Mouse (Mus musculus): ENCODE measurements at regions not wholly inside any gene's neighbourhood (a gene's known extent, or its start where the extent isn't known, plus 50 kb on each side); places are given as distances from the start of the nearest gene placed in this dataset.

GRCm38 (mm10) chr14:62003013-62003781 is 289.2 kb upstream of the Rnaseh2b start:
- no peak for DNase-seq

- DNase-seq, result no peak
Measured at GRCm38 (mm10) chr14:62003797-62004196, 288.6 kb upstream of the Rnaseh2b start.

DNA sequence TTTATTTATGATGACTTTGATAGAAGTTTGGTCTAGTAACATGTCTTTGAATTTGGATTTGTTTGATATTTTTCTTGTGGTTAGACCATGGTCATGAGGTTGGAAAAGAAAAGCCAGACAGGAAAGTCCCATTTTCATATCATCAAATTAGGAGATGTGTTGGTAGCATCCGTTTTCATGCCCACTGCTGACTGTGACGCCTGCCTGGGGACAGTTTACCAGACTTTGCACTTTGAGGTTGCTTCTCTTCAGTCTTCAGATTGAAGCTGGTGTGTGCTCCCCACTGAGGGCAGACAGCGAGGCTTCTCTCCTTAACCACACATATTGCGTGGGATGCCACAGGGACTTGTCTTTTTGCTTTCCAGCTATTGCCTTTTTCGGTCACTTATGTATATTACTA is 283.7 kb upstream of the Rnaseh2b start:
- DNase-seq, result no peak

DNA sequence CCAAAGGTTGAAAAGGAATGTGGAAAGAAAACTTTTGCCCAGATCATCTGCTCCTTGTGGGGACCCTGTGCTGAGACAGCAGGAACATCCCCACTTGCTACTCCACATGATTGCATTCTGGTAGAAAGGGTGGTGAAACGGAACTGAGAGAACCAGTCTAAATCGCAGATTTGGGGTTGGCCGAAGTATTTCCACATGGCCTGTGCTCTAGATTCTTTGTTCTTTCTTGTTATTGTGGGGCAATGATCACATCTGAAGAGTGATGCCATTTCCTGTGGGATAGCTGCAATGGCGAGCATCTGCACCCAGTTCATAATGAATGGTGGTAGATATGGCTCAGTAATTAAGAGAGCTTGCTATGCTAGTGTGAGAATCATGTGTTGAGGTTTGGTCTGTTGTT is 273.6 kb upstream of the Rnaseh2b start:
- DNase-seq, result no peak

GRCm38 (mm10) chr14:62020996-62021395 is 271.4 kb upstream of the Rnaseh2b start:
- no peak for DNase-seq

- DNase-seq, result no peak
Measured at GRCm38 (mm10) chr14:62022193-62022592, 270.2 kb upstream of the Rnaseh2b start.

- DNase-seq, result no peak
Measured at GRCm38 (mm10) chr14:62023022-62023421, 269.4 kb upstream of the Rnaseh2b start.

GRCm38 (mm10) chr14:62027751-62028279 is 264.6 kb upstream of the Rnaseh2b start:
- DNase-seq, result no peak

DNA sequence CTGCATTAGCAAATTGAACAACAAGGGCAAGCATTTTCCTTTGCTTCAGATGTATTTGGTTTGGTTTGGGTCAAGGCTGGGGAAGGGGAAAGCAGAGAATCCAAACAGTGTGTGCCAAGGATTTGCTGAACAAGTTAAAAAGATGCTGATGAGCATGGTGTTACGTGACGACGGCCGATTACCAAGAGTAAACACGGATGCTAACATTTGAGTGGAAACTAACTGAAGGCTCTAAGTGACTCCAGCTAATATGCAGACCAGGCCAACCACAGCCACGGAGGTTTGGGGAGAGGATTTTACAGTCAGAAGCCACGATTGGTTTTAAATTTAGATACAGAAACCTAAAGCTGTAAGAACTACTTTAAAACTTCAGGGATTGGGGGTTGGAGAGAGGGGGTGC is 262.3 kb upstream of the Rnaseh2b start:
- no peak for DNase-seq

- DNase-seq, result no peak
Measured at GRCm38 (mm10) chr14:62033661-62034060, 258.7 kb upstream of the Rnaseh2b start.

- no peak for DNase-seq
Measured at GRCm38 (mm10) chr14:62034664-62035063, 257.7 kb upstream of the Rnaseh2b start.

DNA sequence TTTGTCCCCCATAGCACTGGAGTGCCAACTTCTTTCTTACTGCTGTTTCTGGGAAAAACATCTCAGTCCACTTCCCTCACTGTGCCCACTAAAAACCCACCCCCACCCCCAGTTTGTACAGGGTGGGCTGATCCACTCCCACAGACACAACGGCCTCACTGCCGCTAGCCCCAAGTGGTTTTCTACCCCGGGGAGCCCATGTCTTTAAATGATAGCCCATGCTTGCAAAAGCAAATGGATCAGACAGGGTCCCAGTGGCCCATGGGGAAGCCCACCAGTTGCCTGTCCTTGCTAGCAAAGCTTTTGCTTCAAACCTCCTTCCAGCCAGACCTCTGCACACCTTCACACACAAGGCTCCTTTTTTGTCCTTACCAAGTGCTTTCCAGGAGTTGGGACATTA is 257.0 kb upstream of the Rnaseh2b start:
- no peak for DNase-seq

GRCm38 (mm10) chr14:62037514-62037913 is 254.9 kb upstream of the Rnaseh2b start:
- no peak for DNase-seq

GRCm38 (mm10) chr14:62037917-62038316 is 254.5 kb upstream of the Rnaseh2b start:
- no peak for DNase-seq

DNA sequence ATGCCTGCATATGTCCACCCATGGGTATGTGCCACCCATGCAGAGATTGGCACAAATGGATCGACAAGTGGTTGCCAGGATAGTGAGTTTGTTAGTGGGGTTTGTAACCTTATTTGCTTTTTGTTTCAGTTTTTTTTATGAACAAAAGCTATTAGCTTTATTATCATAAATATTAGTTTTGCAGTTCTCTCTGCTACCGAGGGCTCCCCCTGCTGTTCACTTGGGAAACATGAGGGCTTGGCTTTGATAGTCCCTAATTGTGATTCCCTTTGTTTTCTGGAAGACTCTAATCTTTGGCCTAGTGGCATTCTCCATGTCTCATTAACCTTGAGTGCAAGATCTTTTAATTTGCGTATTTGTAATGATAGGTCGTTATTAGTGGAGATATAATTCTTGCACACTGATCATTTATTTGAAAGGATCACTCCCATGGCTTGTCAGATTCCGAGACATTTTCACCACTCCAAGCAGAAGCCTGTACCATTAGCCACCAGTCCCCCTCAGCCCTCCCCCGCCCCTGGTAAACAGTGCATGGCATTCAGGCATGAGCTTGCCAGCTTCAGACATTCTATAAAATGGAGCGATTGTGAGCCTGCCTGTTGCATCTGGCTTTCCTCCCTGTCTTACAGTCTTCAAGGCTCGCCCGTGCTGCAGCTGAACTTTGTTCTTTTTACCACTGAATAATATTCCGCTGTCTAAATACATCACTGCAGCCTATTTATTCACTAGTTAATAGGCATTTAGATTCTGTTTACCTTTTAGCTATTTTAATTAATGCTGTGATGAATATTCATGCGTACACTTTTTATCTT is 249.9 kb upstream of the Rnaseh2b start:
- DNase-seq, result peak; percentile 47

GRCm38 (mm10) chr14:62043117-62043422 is 249.3 kb upstream of the Rnaseh2b start:
- DNase-seq, result no peak

DNA sequence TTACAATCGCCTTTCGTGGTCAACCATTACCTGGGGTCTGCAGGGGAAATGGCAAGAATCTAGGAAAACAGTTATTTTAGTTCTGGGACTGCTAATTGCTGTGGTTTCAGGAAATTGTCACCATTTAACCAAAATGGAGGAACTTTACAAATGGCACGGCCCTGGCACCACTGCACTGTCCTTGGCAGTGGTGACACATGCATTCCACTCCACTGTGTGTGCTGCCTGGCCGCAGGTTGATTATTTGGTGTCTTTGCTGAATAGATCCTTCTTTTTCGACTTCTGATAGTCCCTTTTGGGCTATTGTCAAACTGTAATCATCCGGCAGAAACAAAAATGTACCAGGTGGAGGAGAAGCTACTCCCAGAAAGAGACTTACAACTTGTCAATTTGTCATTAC is 241.4 kb upstream of the Rnaseh2b start:
- no peak for DNase-seq

- DNase-seq, result no peak
Measured at GRCm38 (mm10) chr14:62051923-62052322, 240.5 kb upstream of the Rnaseh2b start.

- DNase-seq, result no peak
Measured at GRCm38 (mm10) chr14:62053004-62053403, 239.4 kb upstream of the Rnaseh2b start.

DNA sequence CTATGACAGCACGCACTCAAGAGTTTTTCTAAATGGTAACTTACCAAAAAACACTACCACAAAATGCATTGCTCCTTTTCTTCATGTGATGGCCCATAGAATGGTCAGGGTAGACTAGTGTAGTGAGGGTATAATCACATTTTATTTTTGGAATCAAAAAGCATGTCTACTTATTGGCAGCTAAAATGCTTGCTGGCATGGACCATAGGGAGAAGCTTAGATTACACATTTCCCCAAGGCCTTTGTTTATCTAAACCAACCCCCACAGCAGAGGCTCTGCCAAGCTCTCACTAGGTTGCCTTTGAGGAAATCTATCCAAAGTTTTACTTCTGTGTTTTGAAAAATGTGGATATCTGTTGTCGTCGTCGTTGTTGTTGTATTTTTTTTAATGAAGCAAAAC is 235.3 kb upstream of the Rnaseh2b start:
- no peak for DNase-seq

- DNase-seq, result no peak
Measured at GRCm38 (mm10) chr14:62058100-62058499, 234.3 kb upstream of the Rnaseh2b start.

- DNase-seq, result no peak
Measured at GRCm38 (mm10) chr14:62071140-62071539, 221.2 kb upstream of the Rnaseh2b start.

DNA sequence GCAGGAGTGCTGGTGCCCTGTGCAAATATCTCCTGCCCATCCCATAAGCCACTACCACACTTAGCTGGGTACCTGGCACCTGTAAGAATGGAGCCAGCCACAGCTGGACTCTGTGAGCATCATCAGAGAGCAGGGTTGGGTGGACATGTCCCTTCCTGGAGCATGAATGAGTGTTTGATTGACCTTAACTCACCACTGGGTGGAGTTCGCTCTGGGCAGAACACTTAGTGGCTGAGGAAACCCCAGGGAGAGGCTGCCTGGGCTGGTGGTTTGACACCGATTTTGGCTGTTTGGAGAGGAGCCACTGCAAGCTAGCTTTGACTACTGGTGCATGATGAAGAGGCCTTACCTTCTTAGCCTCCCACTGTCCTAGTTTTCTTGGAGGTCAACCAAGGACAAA is 208.3 kb upstream of the Rnaseh2b start:
- no peak for DNase-seq

- DNase-seq, result no peak
Measured at GRCm38 (mm10) chr14:62088174-62088573, 204.2 kb upstream of the Rnaseh2b start.
